Mouse (Mus musculus): ENCODE measurements around the gene Hoxc5.

Gene Hoxc5

GRCm38 (mm10) chr15:102967511-102968397 lies 511 bp downstream of the Hoxc5 start:
- no peak for DNase-seq

GRCm38 (mm10) chr15:102969296-102969695 lies 2.1 kb downstream of the Hoxc5 start:
- DNase-seq: no peak

GRCm38 (mm10) chr15:102970740-102971139 lies 3.5 kb downstream of the Hoxc5 start:
- DNase-seq: no peak

GRCm38 (mm10) chr15:102972254-102972653 lies 5.0 kb downstream of the Hoxc5 start:
- no peak for DNase-seq

- DNase-seq: no peak
These were observed 5.5 kb downstream of the Hoxc5 start for GRCm38 (mm10) chr15:102972753-102973152.

- no peak for DNase-seq
These were observed 7.8 kb downstream of the Hoxc5 start for GRCm38 (mm10) chr15:102975034-102975433.

GRCm38 (mm10) chr15:102975688-102976111 lies 8.5 kb downstream of the Hoxc5 start:
- no peak for DNase-seq

GRCm38 (mm10) chr15:102976171-102976570 lies 8.9 kb downstream of the Hoxc5 start, which contains the start of gene Hoxc9:
TSS of gene Hoxc9 (plus strand) at chr15:102976439.
- no peak for DNase-seq

- DNase-seq: no peak
These were observed 9.6 kb downstream of the Hoxc5 start for GRCm38 (mm10) chr15:102976631-102977422.

- no peak for DNase-seq
These were observed 10.3 kb downstream of the Hoxc5 start for GRCm38 (mm10) chr15:102977423-102977974.

- DNase-seq: no peak
These were observed 11.6 kb downstream of the Hoxc5 start for GRCm38 (mm10) chr15:102978615-102979515.

GRCm38 (mm10) chr15:102979936-102980335 lies 12.7 kb downstream of the Hoxc5 start:
- DNase-seq: no peak

GRCm38 (mm10) chr15:102980352-102980751 lies 13.1 kb downstream of the Hoxc5 start:
- DNase-seq: no peak

GRCm38 (mm10) chr15:102980912-102981311 lies 13.7 kb downstream of the Hoxc5 start:
- DNase-seq: no peak

- DNase-seq: no peak
These were observed 14.4 kb downstream of the Hoxc5 start for GRCm38 (mm10) chr15:102981379-102982288.

- DNase-seq: no peak
These were observed 16.5 kb downstream of the Hoxc5 start for GRCm38 (mm10) chr15:102983716-102984115.

GRCm38 (mm10) chr15:102984521-102984920 lies 17.3 kb downstream of the Hoxc5 start:
- no peak for DNase-seq

GRCm38 (mm10) chr15:102984925-102985324 lies 17.7 kb downstream of the Hoxc5 start:
- DNase-seq: no peak

- peak; percentile 63 for DNase-seq
These were observed 20.0 kb downstream of the Hoxc5 start for GRCm38 (mm10) chr15:102987124-102987833.

- DNase-seq: no peak
These were observed 20.8 kb downstream of the Hoxc5 start for GRCm38 (mm10) chr15:102988078-102988477.
